Mouse (Mus musculus) embryonic facial prominence, embryonic 10.5 days (tissue): ENCODE measurements around the gene Osbpl10. TPM values are rescaled to one million over a fixed set of nuclear protein-coding genes. Genes with fewer than 3 reads are reported as not detected.
"Not testable (repeated sequence)": the region's sequence is repeated elsewhere in the genome, so short reads cannot be mapped to it uniquely, and the experiment has no call there.

Experiments used
- DNase-seq: peaks from one replicate; pipeline ENCODE4 v3.0.0-alpha.2; 2017; ENCODE audit warnings: low spot score
- H3K27ac ChIP-seq: fragments of 300-500 bp; sonication (generic); replicated peaks from 2 replicates; pipeline ENCODE4 v1.5.1; 2016; ENCODE audit warnings: mild to moderate bottlenecking
- H3K27me3 ChIP-seq: fragments of 300-500 bp; sonication (generic); replicated peaks from 2 replicates; pipeline ENCODE4 v1.6.1; 2016; ENCODE audit warnings: low read depth, mild to moderate bottlenecking; ENCODE audit not compliant: poor library complexity, severe bottlenecking
- H3K36me3 ChIP-seq: fragments of 300-500 bp; sonication (generic); replicated peaks from 2 replicates; pipeline ENCODE4 v1.6.1; 2016; ENCODE audit warnings: mild to moderate bottlenecking, moderate library complexity
- H3K4me1 ChIP-seq: fragments of 300-500 bp; sonication (generic); 2 replicates; pipeline ENCODE4 v1.6.1; 2016
- H3K4me3 ChIP-seq: fragments of 300-500 bp; sonication (generic); 2 replicates; pipeline ENCODE4 v1.5.1; 2016; ENCODE audit warnings: mild to moderate bottlenecking, moderate library complexity
- H3K9me3 ChIP-seq: fragments of 300-500 bp; sonication (generic); 2 replicates; pipeline ENCODE4 v1.6.1; 2016; ENCODE audit warnings: mild to moderate bottlenecking
- WGBS: fragments of 180-500 bp; shearing (Covaris S2); methylation state at CpG from one replicate; pipeline ENCODE4 v1.1.7; 2016; 5-methylcytosine and 5-hydroxymethylcytosine counted together
- polyA plus RNA-seq: library from polyadenylated mRNA; unstranded; fragments of >200 nt; fragmentation: Nextera tagmentation; extraction: Ambion mirVana; gene quantifications from 2 replicates; pipeline ENCODE4 v1.2.1, GENCODE M21; 2016

The Osbpl10 gene
- polyA plus RNA-seq, 1 experiment from 2014 or later = 1.3 TPM

DNA sequence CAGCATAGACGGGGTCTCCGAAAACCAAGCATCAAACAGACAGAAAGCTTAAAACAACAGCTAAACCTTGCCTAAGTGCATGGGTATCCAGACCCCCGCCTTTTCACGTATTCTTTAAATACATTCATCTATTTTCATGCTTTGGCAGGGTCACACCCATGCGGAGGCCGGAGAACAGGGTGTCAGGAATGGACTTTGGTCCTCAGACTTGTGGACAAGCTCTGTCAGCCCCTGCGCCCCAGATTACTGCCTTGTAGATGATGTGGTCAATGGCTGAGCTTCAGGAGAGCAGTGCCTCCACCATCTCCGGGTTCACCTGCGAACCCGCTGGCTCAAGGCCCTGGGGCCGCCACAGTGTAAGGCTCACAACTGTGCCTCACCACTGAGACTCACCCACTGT lies 23.0 kb upstream of the Osbpl10 start:
- Histone ChIP-seq H3K36me3 (no peaks in the 10 kb centered on the region), H3K4me3 (no peak overlapping the region), H3K27me3 (no peaks in the 10 kb centered on the region), H3K9me3 (no peaks in the 10 kb centered on the region), H3K27ac (no peak overlapping the region), H3K4me1 (peaks cover 1% of the 10 kb centered on the region)
- DNase-seq = no peak
- WGBS = 92% methylated on average over 11 of the region's 11 CpGs

DNA sequence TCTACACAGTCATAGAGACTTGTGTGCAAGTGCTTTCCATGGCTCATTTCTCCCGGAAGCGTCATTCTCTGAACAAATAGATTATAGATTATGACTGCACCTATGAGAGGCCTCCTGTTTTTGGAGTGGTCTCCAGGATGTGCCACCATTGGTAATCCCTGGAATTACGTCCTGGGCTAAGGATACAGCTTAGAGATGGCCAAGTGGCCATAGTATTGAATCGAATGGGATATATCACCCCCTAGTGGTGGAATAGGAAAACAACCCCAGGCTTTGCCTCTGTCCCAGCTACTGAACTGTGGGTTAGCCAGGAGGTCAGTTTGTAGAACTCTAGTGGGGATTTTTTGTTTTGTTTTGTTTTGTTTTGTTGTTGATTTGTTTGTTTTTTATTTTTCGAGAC lies 21.4 kb upstream of the Osbpl10 start:
- no peak overlapping the region for H3K27ac ChIP-seq
- no peaks in the 10 kb centered on the region for H3K4me1 ChIP-seq
- peak; percentile 29 for DNase-seq
- no peak overlapping the region for H3K4me3 ChIP-seq
- 40% methylated on average over 5 of the region's 5 CpGs for WGBS
- no peaks in the 10 kb centered on the region for H3K36me3 ChIP-seq
- H3K27me3 ChIP-seq = no peaks in the 10 kb centered on the region
- no peaks in the 10 kb centered on the region; the same call in 1 of the 2 replicates for H3K9me3 ChIP-seq

DNA sequence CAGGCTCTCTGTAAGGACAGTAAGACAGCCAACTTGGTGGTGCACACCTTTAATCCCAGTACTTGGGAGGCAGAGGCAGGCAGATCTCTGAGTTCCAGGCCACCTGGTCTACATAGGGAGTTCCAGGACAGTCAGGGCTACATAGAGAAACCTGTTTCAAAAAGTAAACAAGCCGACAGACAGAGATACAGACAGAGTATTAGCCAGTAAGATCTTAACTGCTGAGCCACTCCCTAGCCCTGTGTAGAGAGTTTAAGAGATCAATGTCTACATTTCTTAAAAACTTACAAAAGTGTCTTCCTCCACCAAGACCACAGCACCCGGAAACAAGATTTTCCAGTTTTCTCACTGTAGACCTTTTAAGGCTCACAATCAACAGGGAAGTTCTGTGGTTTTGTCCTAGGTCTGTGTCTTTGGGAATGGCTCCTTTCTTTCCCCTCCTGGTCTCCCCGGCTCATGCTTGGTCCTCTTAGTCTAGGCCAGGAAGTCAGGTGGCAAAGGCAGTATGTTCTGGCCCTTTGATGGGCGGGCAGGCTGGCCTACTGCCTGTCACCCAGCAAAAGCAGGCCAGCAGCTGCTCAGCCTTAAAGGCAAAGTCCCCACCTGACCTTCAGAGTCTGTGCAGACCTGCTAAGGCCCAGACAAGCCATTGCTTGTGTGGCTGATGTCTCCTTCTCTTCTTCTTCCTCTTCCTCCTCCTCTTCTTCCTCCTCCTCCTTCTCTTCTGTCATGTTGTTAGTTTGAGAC lies 18.2 kb upstream of the Osbpl10 start:
- Histone ChIP-seq H3K36me3 (no peaks in the 10 kb centered on the region), H3K27ac (no peak overlapping the region), H3K27me3 (no peaks in the 10 kb centered on the region), H3K9me3 (peaks cover 5% of the 10 kb centered on the region; the same call in 1 of the 2 replicates), H3K4me3 (no peak overlapping the region), H3K4me1 (no peaks in the 10 kb centered on the region)
- WGBS = 79% methylated on average over 4 of the region's 4 CpGs
- no peak for DNase-seq

- Histone ChIP-seq H3K4me3 (no peak overlapping the region), H3K9me3 (peaks cover 7% of the 10 kb centered on the region; the same call in 1 of the 2 replicates), H3K36me3 (no peaks in the 10 kb centered on the region), H3K27ac (no peak overlapping the region), H3K27me3 (no peaks in the 10 kb centered on the region), H3K4me1 (no peaks in the 10 kb centered on the region)
- DNase-seq = no peak
- 83% methylated on average over 6 of the region's 6 CpGs for WGBS
Observed at GRCm38 (mm10) chr9:114960844-114961243, 17.5 kb upstream of the Osbpl10 start.

DNA sequence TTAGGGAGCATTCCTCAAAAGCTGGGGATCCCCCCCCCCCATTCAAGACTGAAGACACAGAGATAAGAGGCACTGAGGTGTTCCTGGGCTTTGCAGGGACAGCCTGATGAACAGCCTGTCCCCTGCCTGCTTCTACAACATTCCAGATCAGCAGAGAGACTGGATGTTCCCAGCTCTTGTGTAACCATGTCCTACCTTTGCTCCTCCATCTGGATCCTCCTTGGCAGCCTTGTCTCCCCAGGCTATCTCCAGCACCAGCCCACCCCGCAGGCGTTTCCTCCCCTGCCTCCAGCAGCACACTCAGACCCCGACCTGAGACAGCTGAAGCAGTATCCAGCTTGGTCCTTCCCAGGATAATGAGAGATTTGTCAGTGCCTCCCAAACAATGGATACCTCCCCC lies 14.3 kb upstream of the Osbpl10 start:
- no peak overlapping the region for H3K4me3 ChIP-seq
- H3K9me3 ChIP-seq = peaks cover 7% of the 10 kb centered on the region; the same call in 1 of the 2 replicates
- no peak overlapping the region for H3K27ac ChIP-seq
- WGBS = 66% methylated on average over 3 of the region's 3 CpGs
- DNase-seq = no peak
- H3K4me1 ChIP-seq = no peaks in the 10 kb centered on the region
- H3K27me3 ChIP-seq = no peaks in the 10 kb centered on the region
- no peaks in the 10 kb centered on the region for H3K36me3 ChIP-seq

DNA sequence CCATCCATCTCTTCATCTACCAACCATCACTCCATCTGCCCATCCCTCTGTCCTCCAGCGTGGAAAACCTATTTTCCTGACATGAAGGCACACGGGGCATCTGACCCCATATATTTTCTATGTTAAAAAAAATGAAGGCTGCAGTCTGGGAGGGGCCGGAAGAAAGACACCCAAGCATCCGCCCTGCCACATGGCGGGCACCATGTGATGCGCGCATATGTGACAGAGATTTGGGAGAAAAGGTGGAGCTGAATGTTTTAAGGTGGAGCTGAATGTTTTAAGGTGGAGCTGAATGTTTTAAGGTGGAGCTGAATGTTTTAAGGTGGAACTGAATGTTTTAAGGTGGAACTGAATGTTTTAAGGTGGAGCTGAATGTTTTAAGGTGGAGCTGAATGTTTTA lies 12.1 kb upstream of the Osbpl10 start:
- not testable (repeated sequence) for H3K4me1 ChIP-seq, H3K9me3 ChIP-seq, H3K27ac ChIP-seq, H3K4me3 ChIP-seq, H3K27me3 ChIP-seq, H3K36me3 ChIP-seq, DNase-seq
- 82% methylated on average over 7 of the region's 7 CpGs for WGBS

GRCm38 (mm10) chr9:114977461-114978280 lies 698 bp upstream of the Osbpl10 start:
- Histone ChIP-seq H3K4me1 (peaks cover 22% of the 10 kb centered on the region), H3K4me3 (peak overlapping the region; percentile 88), H3K9me3 (no peaks in the 10 kb centered on the region), H3K36me3 (no peaks in the 10 kb centered on the region), H3K27ac (peak overlapping the region; percentile 90), H3K27me3 (peaks cover 48% of the 10 kb centered on the region)
- 9% methylated on average over 31 of the region's 31 CpGs for WGBS
- DNase-seq = no peak

- Histone ChIP-seq H3K4me1 (peaks cover 22% of the 10 kb centered on the region), H3K27ac (no peak overlapping the region), H3K27me3 (peaks cover 48% of the 10 kb centered on the region), H3K4me3 (no peak overlapping the region), H3K36me3 (no peaks in the 10 kb centered on the region), H3K9me3 (peaks cover 5% of the 10 kb centered on the region; the same call in 1 of the 2 replicates)
- 70% methylated on average over 6 of the region's 6 CpGs for WGBS
- no peak for DNase-seq
Observed at GRCm38 (mm10) chr9:114979969-114980368, 1.6 kb downstream of the Osbpl10 start.

DNA sequence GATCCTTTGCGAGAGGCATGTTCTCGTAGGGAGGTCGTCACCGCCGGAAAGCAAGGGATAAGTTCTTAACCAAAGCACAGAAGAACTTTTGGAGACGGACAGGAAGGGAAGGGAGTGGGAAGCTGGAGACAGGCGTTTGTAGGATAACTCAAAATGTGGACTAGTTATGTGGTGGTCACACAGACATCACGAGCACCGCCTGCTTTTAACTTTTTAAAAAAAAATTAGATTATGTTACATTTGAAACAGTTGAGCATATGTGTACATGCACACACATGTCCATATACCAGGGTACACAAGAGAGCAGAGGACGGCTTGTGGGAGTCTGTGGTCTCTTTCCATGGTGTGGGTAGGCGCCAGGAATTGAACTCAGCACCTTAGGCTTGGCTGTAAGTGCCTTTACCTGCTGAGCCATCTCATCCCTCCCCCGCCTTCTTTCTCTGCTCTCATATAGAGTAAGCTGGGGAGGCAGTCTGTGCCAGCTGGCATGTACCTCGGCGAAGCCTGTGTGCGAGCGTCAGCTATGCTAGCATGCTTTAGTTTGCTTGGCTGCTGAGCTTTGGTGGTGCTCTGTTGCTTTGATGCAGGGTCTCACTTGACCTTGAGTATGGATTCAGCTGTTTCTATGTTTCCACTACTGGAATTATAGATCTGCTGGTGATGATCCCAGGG lies 4.5 kb downstream of the Osbpl10 start, which contains the start of gene Rps27rt:
Gene Rps27rt, minus strand, starts transcription at position 51 of the 672 bp plus-strand sequence.
- 92% methylated on average over 16 of the region's 16 CpGs for WGBS
- Histone ChIP-seq H3K27me3 (peaks cover 26% of the 10 kb centered on the region), H3K27ac (no peak within 1 kb of the TSS), H3K9me3 (peaks cover 5% of the 10 kb centered on the region; the same call in 1 of the 2 replicates), H3K36me3 (no peaks in the 10 kb centered on the region), H3K4me3 (no peak within 1 kb of the TSS), H3K4me1 (peaks cover 18% of the 10 kb centered on the region)
- DNase-seq = no peak

GRCm38 (mm10) chr9:114985741-114986140 lies 7.4 kb downstream of the Osbpl10 start:
- peaks cover 3% of the 10 kb centered on the region for H3K27me3 ChIP-seq
- peaks cover 5% of the 10 kb centered on the region; the same call in 1 of the 2 replicates for H3K9me3 ChIP-seq
- no peaks in the 10 kb centered on the region for H3K36me3 ChIP-seq
- no peak overlapping the region for H3K27ac ChIP-seq
- no peak overlapping the region for H3K4me3 ChIP-seq
- WGBS = 92% methylated on average over 5 of the region's 5 CpGs
- no peak for DNase-seq
- peaks cover 3% of the 10 kb centered on the region; the same call in 1 of the 2 replicates for H3K4me1 ChIP-seq

DNA sequence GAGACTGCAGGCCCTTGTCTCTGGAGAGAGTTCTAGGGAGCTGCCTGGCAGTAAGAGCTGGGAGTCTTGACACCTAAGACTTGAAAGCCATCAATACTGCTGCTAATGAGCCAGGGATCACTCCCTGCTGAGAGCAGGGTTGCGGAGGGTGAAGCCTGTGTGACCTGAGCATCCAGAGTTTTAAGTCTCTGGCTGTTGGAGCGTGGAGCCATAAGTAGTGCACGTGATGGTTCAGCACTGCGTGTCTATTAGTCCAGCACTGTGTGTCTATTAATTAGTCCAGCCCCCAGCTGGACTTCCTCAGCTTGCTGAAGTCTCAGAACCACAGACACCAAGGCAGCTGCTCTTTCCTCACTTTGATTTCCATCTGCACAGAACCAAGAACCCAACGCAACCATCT lies 8.0 kb downstream of the Osbpl10 start:
- peaks cover 5% of the 10 kb centered on the region; the same call in 1 of the 2 replicates for H3K9me3 ChIP-seq
- no peaks in the 10 kb centered on the region for H3K27me3 ChIP-seq
- DNase-seq = no peak
- peaks cover 3% of the 10 kb centered on the region; the same call in 1 of the 2 replicates for H3K4me1 ChIP-seq
- H3K27ac ChIP-seq = no peak overlapping the region
- no peaks in the 10 kb centered on the region for H3K36me3 ChIP-seq
- no peak overlapping the region for H3K4me3 ChIP-seq
- 84% methylated on average over 5 of the region's 5 CpGs for WGBS

DNA sequence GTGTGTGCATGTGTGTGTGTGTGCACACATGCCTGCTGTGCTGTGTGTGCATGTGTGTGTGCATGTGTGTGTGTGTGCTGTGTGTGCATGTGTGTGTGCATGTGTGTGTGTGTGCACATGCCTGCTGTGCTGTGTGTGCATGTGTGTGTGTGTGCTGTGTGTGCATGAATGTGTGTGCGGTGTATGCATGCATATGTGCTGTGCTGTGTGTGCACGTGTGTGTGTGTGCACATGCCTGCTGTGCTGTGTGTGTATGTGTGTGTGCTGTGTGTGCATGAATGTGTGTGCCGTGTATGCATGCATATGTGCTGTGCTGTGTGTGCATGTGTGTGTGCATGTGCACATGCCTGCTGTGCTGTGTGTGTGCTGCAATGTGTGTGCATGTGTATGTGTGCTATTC lies 9.7 kb downstream of the Osbpl10 start:
- H3K36me3 ChIP-seq = no peaks in the 10 kb centered on the region
- no peak for DNase-seq
- H3K9me3 ChIP-seq = peaks cover 5% of the 10 kb centered on the region; the same call in 1 of the 2 replicates
- no peaks in the 10 kb centered on the region for H3K27me3 ChIP-seq
- no peak overlapping the region for H3K4me3 ChIP-seq
- H3K4me1 ChIP-seq = peaks cover 3% of the 10 kb centered on the region; the same call in 1 of the 2 replicates
- H3K27ac ChIP-seq = no peak overlapping the region
- WGBS = 94% methylated on average over 3 of the region's 3 CpGs
